Mouse (Mus musculus): ENCODE measurements around the gene Mtmr10. TPM values are rescaled to one million over a fixed set of nuclear protein-coding genes. Genes with fewer than 3 reads are reported as not detected.

Gene Mtmr10
- polyA plus RNA-seq, 1 experiment from 2014 or later: 12.2 TPM

GRCm38 (mm10) chr7:64296286-64297010 is 9.0 kb downstream of the Mtmr10 start:
- peaks cover 18% of the 10 kb centered on the region for H3K36me3 ChIP-seq
- no peak overlapping the region for H3K4me3 ChIP-seq (replicated peaks)
- H3K9ac ChIP-seq (replicated peaks): no peak overlapping the region
- H3K27ac ChIP-seq (replicated peaks): 0 out of 2 replicates have a peak overlapping the region, but pooled peaks have one; percentile 43
- no peaks in the 10 kb centered on the region; the same call in 1 of the 2 replicates for H3K4me1 ChIP-seq
- no peaks in the 10 kb centered on the region for H3K9me3 ChIP-seq (replicated peaks)
- ATAC-seq (ENCODE audit: low FRiP score): no peak
- no peaks in the 10 kb centered on the region for H3K27me3 ChIP-seq (replicated peaks)
- 41% methylated on average over 5 of the region's 5 CpGs for WGBS
- H3K4me2 ChIP-seq: no peak overlapping the region

GRCm38 (mm10) chr7:64310241-64310640 is 22.8 kb downstream of the Mtmr10 start:
- no peak for ATAC-seq (ENCODE audit: low FRiP score)
- WGBS: 39% methylated on average over 7 of the region's 7 CpGs
- no peak overlapping the region for H3K4me2 ChIP-seq
- no peaks in the 10 kb centered on the region for H3K27me3 ChIP-seq (replicated peaks)
- no peaks in the 10 kb centered on the region for H3K4me1 ChIP-seq
- no peak overlapping the region for H3K4me3 ChIP-seq (replicated peaks)
- H3K9me3 ChIP-seq (replicated peaks): no peaks in the 10 kb centered on the region
- peak overlapping the region; percentile 65 for H3K27ac ChIP-seq (replicated peaks)
- H3K36me3 ChIP-seq: peaks cover 10% of the 10 kb centered on the region; the same call in 1 of the 2 replicates
- no peak overlapping the region for H3K9ac ChIP-seq (replicated peaks)

GRCm38 (mm10) chr7:64310756-64311155 is 23.3 kb downstream of the Mtmr10 start:
- Histone ChIP-seq H3K9me3 (replicated peaks) (no peaks in the 10 kb centered on the region), H3K9ac (replicated peaks) (no peak overlapping the region), H3K4me2 (no peak overlapping the region), H3K27ac (replicated peaks) (peak overlapping the region; percentile 65), H3K27me3 (replicated peaks) (no peaks in the 10 kb centered on the region), H3K4me1 (no peaks in the 10 kb centered on the region), H3K4me3 (replicated peaks) (no peak overlapping the region), H3K36me3 (peaks cover 13% of the 10 kb centered on the region)
- 22% methylated on average over 2 of the region's 2 CpGs for WGBS
- peak; percentile 72; the same call in 1 of the 2 replicates for ATAC-seq (ENCODE audit: low FRiP score)

- H3K4me1 ChIP-seq: no peaks in the 10 kb centered on the region
- no peak overlapping the region for H3K27ac ChIP-seq (replicated peaks)
- H3K9ac ChIP-seq (replicated peaks): no peak overlapping the region
- no peaks in the 10 kb centered on the region for H3K27me3 ChIP-seq (replicated peaks)
- 85% methylated on average over 7 of the region's 7 CpGs for WGBS
- no peaks in the 10 kb centered on the region for H3K9me3 ChIP-seq (replicated peaks)
- no peak overlapping the region for H3K4me2 ChIP-seq
- no peak for ATAC-seq (ENCODE audit: low FRiP score)
- peaks cover 29% of the 10 kb centered on the region for H3K36me3 ChIP-seq
- H3K4me3 ChIP-seq (replicated peaks): no peak overlapping the region
Measured at GRCm38 (mm10) chr7:64312811-64313210, 25.4 kb downstream of the Mtmr10 start.

GRCm38 (mm10) chr7:64321125-64321524 is 33.7 kb downstream of the Mtmr10 start:
- Histone ChIP-seq H3K27ac (replicated peaks) (no peak overlapping the region), H3K9me3 (replicated peaks) (no peaks in the 10 kb centered on the region), H3K9ac (replicated peaks) (no peak overlapping the region), H3K4me3 (replicated peaks) (no peak overlapping the region), H3K4me1 (peaks cover 7% of the 10 kb centered on the region; the same call in 1 of the 2 replicates), H3K27me3 (replicated peaks) (no peaks in the 10 kb centered on the region), H3K4me2 (no peak overlapping the region), H3K36me3 (peaks cover 42% of the 10 kb centered on the region)
- no peak for ATAC-seq (ENCODE audit: low FRiP score)
- WGBS: 53% methylated on average over 5 of the region's 5 CpGs

- 58% methylated on average over 4 of the region's 4 CpGs for WGBS
- Histone ChIP-seq H3K9ac (replicated peaks) (no peak overlapping the region), H3K4me1 (peaks cover 7% of the 10 kb centered on the region; the same call in 1 of the 2 replicates), H3K36me3 (peaks cover 38% of the 10 kb centered on the region), H3K27me3 (replicated peaks) (no peaks in the 10 kb centered on the region), H3K4me3 (replicated peaks) (no peak overlapping the region), H3K4me2 (no peak overlapping the region), H3K27ac (replicated peaks) (no peak overlapping the region), H3K9me3 (replicated peaks) (no peaks in the 10 kb centered on the region)
- ATAC-seq (ENCODE audit: low FRiP score): no peak
Measured at GRCm38 (mm10) chr7:64321658-64322057, 34.2 kb downstream of the Mtmr10 start.

- 24% methylated on average over 1 of the region's 1 CpGs for WGBS
Measured at GRCm38 (mm10) chr7:64326892-64327291, 39.4 kb downstream of the Mtmr10 start.

GRCm38 (mm10) chr7:64327486-64327885 is 40.0 kb downstream of the Mtmr10 start:
- 92% methylated on average over 4 of the region's 4 CpGs for WGBS
- no peak for ATAC-seq (ENCODE audit: low FRiP score)

More at GRCm38 (mm10) chr7:64326892-64327291, 39.4 kb downstream of the Mtmr10 start:
- H3K4me3 ChIP-seq (replicated peaks): no peak overlapping the region
- H3K9ac ChIP-seq (replicated peaks): no peak overlapping the region
- no peak overlapping the region for H3K27ac ChIP-seq (replicated peaks)
- H3K4me1 ChIP-seq: no peaks in the 10 kb centered on the region
- H3K9me3 ChIP-seq (replicated peaks): no peaks in the 10 kb centered on the region
- peaks cover 16% of the 10 kb centered on the region for H3K36me3 ChIP-seq
- no peaks in the 10 kb centered on the region for H3K27me3 ChIP-seq (replicated peaks)
- no peak overlapping the region for H3K4me2 ChIP-seq
- peak; percentile 50; the same call in 1 of the 2 replicates for ATAC-seq (ENCODE audit: low FRiP score)

GRCm38 (mm10) chr7:64331309-64331708 is 43.9 kb downstream of the Mtmr10 start:
- 86% methylated on average over 3 of the region's 3 CpGs for WGBS
- Histone ChIP-seq H3K36me3 (peaks cover 22% of the 10 kb centered on the region), H3K27ac (replicated peaks) (peak overlapping the region; percentile 13; the same call in 1 of the 2 replicates), H3K4me1 (no peaks in the 10 kb centered on the region), H3K9me3 (replicated peaks) (no peaks in the 10 kb centered on the region), H3K4me3 (replicated peaks) (no peak overlapping the region), H3K9ac (replicated peaks) (no peak overlapping the region), H3K27me3 (replicated peaks) (no peaks in the 10 kb centered on the region), H3K4me2 (no peak overlapping the region)
- no peak for ATAC-seq (ENCODE audit: low FRiP score)

More at GRCm38 (mm10) chr7:64327486-64327885, 40.0 kb downstream of the Mtmr10 start:
- Histone ChIP-seq H3K4me3 (replicated peaks) (no peak overlapping the region), H3K4me2 (no peak overlapping the region), H3K27me3 (replicated peaks) (no peaks in the 10 kb centered on the region), H3K36me3 (peaks cover 14% of the 10 kb centered on the region), H3K9ac (replicated peaks) (no peak overlapping the region), H3K9me3 (replicated peaks) (no peaks in the 10 kb centered on the region), H3K27ac (replicated peaks) (no peak overlapping the region), H3K4me1 (no peaks in the 10 kb centered on the region)

GRCm38 (mm10) chr7:64332686-64333085 is 45.2 kb downstream of the Mtmr10 start:
- Histone ChIP-seq H3K9me3 (replicated peaks) (no peaks in the 10 kb centered on the region), H3K9ac (replicated peaks) (no peak overlapping the region), H3K27ac (replicated peaks) (no peak overlapping the region), H3K27me3 (replicated peaks) (no peaks in the 10 kb centered on the region), H3K4me3 (replicated peaks) (no peak overlapping the region), H3K36me3 (peaks cover 32% of the 10 kb centered on the region), H3K4me1 (no peaks in the 10 kb centered on the region), H3K4me2 (no peak overlapping the region)
- 83% methylated on average over 1 of the region's 1 CpGs for WGBS
- ATAC-seq (ENCODE audit: low FRiP score): no peak

- H3K27ac ChIP-seq (replicated peaks): no peak overlapping the region
- no peak overlapping the region for H3K9ac ChIP-seq (replicated peaks)
- H3K27me3 ChIP-seq (replicated peaks): no peaks in the 10 kb centered on the region
- WGBS: 87% methylated on average over 1 of the region's 1 CpGs
- H3K36me3 ChIP-seq: peaks cover 25% of the 10 kb centered on the region; the same call in 1 of the 2 replicates
- no peak overlapping the region for H3K4me2 ChIP-seq
- H3K4me3 ChIP-seq (replicated peaks): no peak overlapping the region
- H3K9me3 ChIP-seq (replicated peaks): no peaks in the 10 kb centered on the region
- peaks cover 11% of the 10 kb centered on the region for H3K4me1 ChIP-seq
- no peak for ATAC-seq (ENCODE audit: low FRiP score)
Measured at GRCm38 (mm10) chr7:64347813-64348212, 60.4 kb downstream of the Mtmr10 start.

All from neural tube, embryonic 15.5 days (tissue).